Mouse (Mus musculus): ENCODE measurements around the gene St6galnac1. TPM values are rescaled to one million over a fixed set of nuclear protein-coding genes. Genes with fewer than 3 reads are reported as not detected.

The St6galnac1 gene
- polyA plus RNA-seq, 1 experiment from 2014 or later = not detected

- no peak for ATAC-seq (ENCODE audit: low read depth)
- Histone ChIP-seq H3K27me3 (ENCODE audit: control insufficient read depth, insufficient read depth, low read depth, low read length) (no peaks in the 10 kb centered on the region), H3K4me3 (ENCODE audit: low read depth, low read length) (no peak overlapping the region), H3K4me1 (ENCODE audit: control insufficient read depth, low read depth, low read length) (peaks cover 2% of the 10 kb centered on the region; the same call in 1 of the 2 replicates), H3K9ac (ENCODE audit: low read depth, low read length) (no peak overlapping the region), H3K36me3 (ENCODE audit: control insufficient read depth, insufficient read depth) (no peaks in the 10 kb centered on the region), H3K9me3 (replicated peaks; ENCODE audit: control insufficient read depth, low read length) (no peaks in the 10 kb centered on the region), H3K4me2 (ENCODE audit: low read depth, low read length) (no peak overlapping the region), H3K27ac (ENCODE audit: low read length) (no peak overlapping the region)
- WGBS (ENCODE audit: insufficient replicate concordance) = 70% methylated on average over 11 of the region's 11 CpGs
Observed at GRCm38 (mm10) chr11:116808811-116809395, 33.6 kb upstream of the St6galnac1 start.

GRCm38 (mm10) chr11:116807938-116808606, 32.8 kb upstream of the St6galnac1 start:
- ATAC-seq (ENCODE audit: low read depth) = no peak
- H3K9ac ChIP-seq (ENCODE audit: low read depth, low read length) = no peak overlapping the region
- H3K27ac ChIP-seq (ENCODE audit: low read length) = no peak overlapping the region
- H3K36me3 ChIP-seq (ENCODE audit: control insufficient read depth, insufficient read depth) = no peaks in the 10 kb centered on the region
- H3K4me3 ChIP-seq (ENCODE audit: low read depth, low read length) = no peak overlapping the region
- H3K9me3 ChIP-seq (replicated peaks; ENCODE audit: control insufficient read depth, low read length) = no peaks in the 10 kb centered on the region
- no peaks in the 10 kb centered on the region for H3K27me3 ChIP-seq (ENCODE audit: control insufficient read depth, insufficient read depth, low read depth, low read length)
- 30% methylated on average over 7 of the region's 7 CpGs for WGBS (ENCODE audit: insufficient replicate concordance)
- H3K4me2 ChIP-seq (ENCODE audit: low read depth, low read length) = no peak overlapping the region
- H3K4me1 ChIP-seq (ENCODE audit: control insufficient read depth, low read depth, low read length) = peaks cover 2% of the 10 kb centered on the region; the same call in 1 of the 2 replicates

GRCm38 (mm10) chr11:116807526-116807925, 32.2 kb upstream of the St6galnac1 start:
- no peak overlapping the region for H3K27ac ChIP-seq (ENCODE audit: low read length)
- WGBS (ENCODE audit: insufficient replicate concordance) = 52% methylated on average over 3 of the region's 3 CpGs
- no peak overlapping the region for H3K9ac ChIP-seq (ENCODE audit: low read depth, low read length)

GRCm38 (mm10) chr11:116807116-116807515, 31.8 kb upstream of the St6galnac1 start:
- no peak overlapping the region for H3K9ac ChIP-seq (ENCODE audit: low read depth, low read length)
- no peaks in the 10 kb centered on the region for H3K9me3 ChIP-seq (replicated peaks; ENCODE audit: control insufficient read depth, low read length)
- H3K36me3 ChIP-seq (ENCODE audit: control insufficient read depth, insufficient read depth) = no peaks in the 10 kb centered on the region
- H3K4me2 ChIP-seq (ENCODE audit: low read depth, low read length) = no peak overlapping the region
- 58% methylated on average over 7 of the region's 7 CpGs for WGBS (ENCODE audit: insufficient replicate concordance)
- no peak overlapping the region for H3K27ac ChIP-seq (ENCODE audit: low read length)
- H3K4me1 ChIP-seq (ENCODE audit: control insufficient read depth, low read depth, low read length) = peaks cover 2% of the 10 kb centered on the region; the same call in 1 of the 2 replicates
- no peak overlapping the region for H3K4me3 ChIP-seq (ENCODE audit: low read depth, low read length)
- ATAC-seq (ENCODE audit: low read depth) = no peak
- H3K27me3 ChIP-seq (ENCODE audit: control insufficient read depth, insufficient read depth, low read depth, low read length) = no peaks in the 10 kb centered on the region

More at GRCm38 (mm10) chr11:116807526-116807925, 32.2 kb upstream of the St6galnac1 start:
- ATAC-seq (ENCODE audit: low read depth) = no peak
- H3K4me1 ChIP-seq (ENCODE audit: control insufficient read depth, low read depth, low read length) = peaks cover 2% of the 10 kb centered on the region; the same call in 1 of the 2 replicates
- no peaks in the 10 kb centered on the region for H3K9me3 ChIP-seq (replicated peaks; ENCODE audit: control insufficient read depth, low read length)
- no peak overlapping the region for H3K4me2 ChIP-seq (ENCODE audit: low read depth, low read length)
- H3K36me3 ChIP-seq (ENCODE audit: control insufficient read depth, insufficient read depth) = no peaks in the 10 kb centered on the region
- no peaks in the 10 kb centered on the region for H3K27me3 ChIP-seq (ENCODE audit: control insufficient read depth, insufficient read depth, low read depth, low read length)
- H3K4me3 ChIP-seq (ENCODE audit: low read depth, low read length) = no peak overlapping the region

GRCm38 (mm10) chr11:116806136-116807071, 31.1 kb upstream of the St6galnac1 start:
- Histone ChIP-seq H3K4me3 (ENCODE audit: low read depth, low read length) (no peak overlapping the region), H3K27ac (ENCODE audit: low read length) (no peak overlapping the region), H3K9me3 (replicated peaks; ENCODE audit: control insufficient read depth, low read length) (no peaks in the 10 kb centered on the region), H3K36me3 (ENCODE audit: control insufficient read depth, insufficient read depth) (no peaks in the 10 kb centered on the region), H3K4me2 (ENCODE audit: low read depth, low read length) (no peak overlapping the region), H3K9ac (ENCODE audit: low read depth, low read length) (no peak overlapping the region), H3K4me1 (ENCODE audit: control insufficient read depth, low read depth, low read length) (peaks cover 2% of the 10 kb centered on the region; the same call in 1 of the 2 replicates), H3K27me3 (ENCODE audit: control insufficient read depth, insufficient read depth, low read depth, low read length) (no peaks in the 10 kb centered on the region)
- ATAC-seq (ENCODE audit: low read depth) = no peak
- WGBS (ENCODE audit: insufficient replicate concordance) = 60% methylated on average over 15 of the region's 15 CpGs

- Histone ChIP-seq H3K9me3 (replicated peaks; ENCODE audit: control insufficient read depth, low read length) (no peaks in the 10 kb centered on the region), H3K9ac (ENCODE audit: low read depth, low read length) (no peak overlapping the region), H3K4me1 (ENCODE audit: control insufficient read depth, low read depth, low read length) (no peaks in the 10 kb centered on the region), H3K27ac (ENCODE audit: low read length) (no peak overlapping the region), H3K4me3 (ENCODE audit: low read depth, low read length) (no peak overlapping the region), H3K27me3 (ENCODE audit: control insufficient read depth, insufficient read depth, low read depth, low read length) (no peaks in the 10 kb centered on the region), H3K36me3 (ENCODE audit: control insufficient read depth, insufficient read depth) (no peaks in the 10 kb centered on the region), H3K4me2 (ENCODE audit: low read depth, low read length) (no peak overlapping the region)
- WGBS (ENCODE audit: insufficient replicate concordance) = 57% methylated on average over 5 of the region's 5 CpGs
- ATAC-seq (ENCODE audit: low read depth) = no peak
Observed at GRCm38 (mm10) chr11:116802709-116803108, 27.4 kb upstream of the St6galnac1 start.

- Histone ChIP-seq H3K27ac (ENCODE audit: low read length) (no peak overlapping the region), H3K9me3 (replicated peaks; ENCODE audit: control insufficient read depth, low read length) (no peaks in the 10 kb centered on the region), H3K4me3 (ENCODE audit: low read depth, low read length) (no peak overlapping the region), H3K4me1 (ENCODE audit: control insufficient read depth, low read depth, low read length) (no peaks in the 10 kb centered on the region), H3K9ac (ENCODE audit: low read depth, low read length) (no peak overlapping the region), H3K4me2 (ENCODE audit: low read depth, low read length) (no peak overlapping the region), H3K27me3 (ENCODE audit: control insufficient read depth, insufficient read depth, low read depth, low read length) (no peaks in the 10 kb centered on the region), H3K36me3 (ENCODE audit: control insufficient read depth, insufficient read depth) (no peaks in the 10 kb centered on the region)
- no peak for ATAC-seq (ENCODE audit: low read depth)
- 72% methylated on average over 5 of the region's 5 CpGs for WGBS (ENCODE audit: insufficient replicate concordance)
Observed at GRCm38 (mm10) chr11:116801106-116801505, 25.8 kb upstream of the St6galnac1 start.

- Histone ChIP-seq H3K4me2 (ENCODE audit: low read depth, low read length) (no peak overlapping the region), H3K36me3 (ENCODE audit: control insufficient read depth, insufficient read depth) (no peaks in the 10 kb centered on the region), H3K4me1 (ENCODE audit: control insufficient read depth, low read depth, low read length) (no peaks in the 10 kb centered on the region), H3K4me3 (ENCODE audit: low read depth, low read length) (no peak overlapping the region), H3K27ac (ENCODE audit: low read length) (no peak overlapping the region), H3K27me3 (ENCODE audit: control insufficient read depth, insufficient read depth, low read depth, low read length) (no peaks in the 10 kb centered on the region), H3K9ac (ENCODE audit: low read depth, low read length) (no peak overlapping the region), H3K9me3 (replicated peaks; ENCODE audit: control insufficient read depth, low read length) (no peaks in the 10 kb centered on the region)
- ATAC-seq (ENCODE audit: low read depth) = no peak
- 72% methylated on average over 5 of the region's 5 CpGs for WGBS (ENCODE audit: insufficient replicate concordance)
Observed at GRCm38 (mm10) chr11:116799364-116799763, 24.1 kb upstream of the St6galnac1 start.
